Mouse (Mus musculus) naive thymus-derived CD4-positive, alpha-beta T cell, adult 5 months (primary cell): Measurements from ENCODE around the gene Vstm5. TPM values are rescaled to one million over a fixed set of nuclear protein-coding genes. Genes with fewer than 3 reads are reported as not detected.

Source experiments
- polyA plus RNA-seq: library from polyadenylated mRNA; unstranded; fragments of 100-300 nt; shearing (Covaris generic); gene quantifications from one replicate; pipeline ENCODE4 v1.2.1, GENCODE M21; 2017

Vstm5 gene
- polyA plus RNA-seq, result not detected

DNA sequence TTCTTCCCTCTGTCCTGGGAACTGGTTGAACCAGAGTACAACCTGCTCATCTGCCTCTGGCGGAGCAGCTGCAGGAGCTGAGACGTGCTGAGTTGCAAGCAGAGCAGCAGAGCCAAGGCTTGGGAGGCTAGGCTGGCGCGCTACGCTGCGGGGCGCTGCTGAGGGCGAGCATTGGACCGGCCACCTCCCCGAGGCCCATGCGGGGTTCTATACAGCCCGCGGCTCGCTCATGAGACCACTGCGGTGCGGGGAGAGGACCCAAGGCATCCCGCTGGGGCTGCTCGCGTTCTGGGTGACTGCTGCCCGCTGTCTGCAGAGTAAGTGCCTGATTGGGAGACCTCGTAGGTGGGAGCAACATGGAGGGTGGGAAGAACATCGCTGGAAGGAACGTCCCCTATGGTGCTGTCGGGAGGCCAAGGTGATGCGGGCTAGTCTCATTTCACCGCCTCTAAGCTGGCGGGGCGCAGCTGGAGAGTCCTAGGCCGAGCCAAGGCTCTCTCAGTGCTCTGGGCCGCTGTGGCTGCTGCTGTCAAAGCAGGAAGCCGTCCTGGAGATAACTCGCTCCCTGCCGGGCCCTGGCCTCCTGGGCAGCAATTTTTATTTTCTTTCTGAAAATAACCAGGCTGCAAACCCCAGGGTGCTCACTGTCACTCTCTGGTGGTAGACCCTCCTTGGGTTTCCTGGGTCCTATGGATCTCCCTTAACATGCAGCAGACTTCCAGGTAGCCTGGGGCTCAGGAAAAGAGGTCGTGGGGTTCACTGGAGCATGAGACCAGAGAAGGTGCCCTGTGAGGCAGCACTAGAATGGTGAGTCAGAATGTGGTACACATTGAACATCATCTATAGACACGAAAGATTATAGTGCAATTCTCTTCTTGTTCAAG is at the start of gene Vstm5:
Gene Vstm5 (plus strand): TSS at position 4 of the 884 bp plus-strand sequence.

DNA sequence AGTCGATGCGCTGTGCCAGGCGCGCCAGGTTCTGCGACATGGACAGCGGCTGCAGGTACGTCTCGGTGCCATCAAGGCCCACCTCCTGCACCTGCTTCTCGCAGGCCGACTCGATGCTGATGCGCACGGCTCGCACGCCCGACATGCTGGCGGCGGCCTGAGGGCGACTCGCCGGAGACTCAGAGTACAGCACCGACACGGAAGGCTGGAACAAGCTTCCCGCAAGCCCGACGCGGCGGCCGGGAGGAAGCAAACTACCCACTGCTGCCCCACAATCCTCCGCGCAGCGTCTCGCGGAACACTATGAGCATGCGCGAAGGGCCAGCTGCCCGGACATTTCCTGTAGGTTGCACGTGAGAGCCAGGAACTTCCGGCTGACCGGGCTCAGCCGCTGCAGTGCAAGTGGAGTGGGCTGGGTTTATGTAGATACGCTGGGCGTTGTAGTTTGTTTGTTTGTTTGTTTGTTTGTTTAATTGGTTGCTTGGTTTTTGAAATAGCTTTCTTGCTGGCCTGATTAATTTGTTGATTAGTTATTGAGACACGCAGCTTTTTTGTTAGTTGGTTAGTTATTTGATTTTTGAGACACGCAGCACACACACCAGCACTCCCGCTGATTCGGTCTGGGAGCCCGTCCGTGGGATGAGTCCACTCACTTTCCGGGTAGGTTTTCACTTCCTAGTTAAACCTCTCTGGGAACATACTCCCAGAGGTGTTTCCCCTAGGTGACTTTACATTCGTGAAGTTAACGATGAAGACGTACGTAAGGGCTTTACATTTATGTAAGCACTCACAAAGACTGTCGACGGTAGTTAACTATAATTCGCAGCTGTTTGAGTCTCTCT is 41.0 kb downstream of the Vstm5 start, which contains the start of gene Med17:
Gene Med17 (minus strand): TSS at position 283 of the 842 bp plus-strand sequence.

DNA sequence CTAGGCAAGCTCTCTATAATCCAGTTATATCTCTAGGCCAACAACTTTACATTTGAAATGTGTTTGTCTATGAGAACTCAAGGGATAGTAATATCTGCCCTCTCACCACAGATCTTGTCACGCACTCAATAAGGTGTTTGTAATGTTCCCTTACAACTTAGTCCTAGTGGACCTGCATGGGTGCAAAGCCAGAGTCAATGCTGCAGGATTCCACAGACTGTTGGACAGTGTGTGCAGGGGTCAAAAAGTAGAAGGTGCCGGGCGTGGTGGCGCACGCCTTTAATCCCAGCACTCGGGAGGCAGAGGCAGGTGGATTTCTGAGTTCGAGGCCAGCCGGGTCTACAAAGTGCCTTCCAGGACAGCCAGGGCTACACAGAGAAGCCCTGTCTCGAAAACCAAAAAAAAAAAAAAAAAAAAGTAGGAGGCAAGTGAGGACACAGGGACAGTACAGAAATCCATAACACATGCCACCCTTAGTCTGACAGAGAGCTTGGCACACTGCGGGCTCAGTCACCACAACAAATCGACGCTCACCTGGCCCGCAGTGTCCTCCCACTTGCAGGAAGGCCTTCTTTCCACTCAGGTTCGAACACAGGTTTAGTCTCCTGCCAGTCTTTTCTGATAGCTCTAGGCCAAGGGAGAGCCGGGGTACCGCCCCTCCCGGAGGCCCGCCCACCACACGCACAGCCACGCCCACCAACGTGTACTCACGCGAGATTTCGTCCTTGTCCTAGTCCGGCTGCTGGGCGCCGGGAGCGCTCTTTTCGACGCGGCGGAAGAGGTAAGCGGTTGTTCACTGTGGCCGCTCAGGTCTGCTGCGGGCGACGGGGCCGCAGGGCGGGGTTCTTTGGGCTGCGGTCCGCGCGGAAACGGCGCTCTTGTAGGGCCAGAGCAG is 66.9 kb downstream of the Vstm5 start, which contains the start of gene Taf1d:
Gene Taf1d (plus strand): TSS at position 712 of the 895 bp plus-strand sequence.

DNA sequence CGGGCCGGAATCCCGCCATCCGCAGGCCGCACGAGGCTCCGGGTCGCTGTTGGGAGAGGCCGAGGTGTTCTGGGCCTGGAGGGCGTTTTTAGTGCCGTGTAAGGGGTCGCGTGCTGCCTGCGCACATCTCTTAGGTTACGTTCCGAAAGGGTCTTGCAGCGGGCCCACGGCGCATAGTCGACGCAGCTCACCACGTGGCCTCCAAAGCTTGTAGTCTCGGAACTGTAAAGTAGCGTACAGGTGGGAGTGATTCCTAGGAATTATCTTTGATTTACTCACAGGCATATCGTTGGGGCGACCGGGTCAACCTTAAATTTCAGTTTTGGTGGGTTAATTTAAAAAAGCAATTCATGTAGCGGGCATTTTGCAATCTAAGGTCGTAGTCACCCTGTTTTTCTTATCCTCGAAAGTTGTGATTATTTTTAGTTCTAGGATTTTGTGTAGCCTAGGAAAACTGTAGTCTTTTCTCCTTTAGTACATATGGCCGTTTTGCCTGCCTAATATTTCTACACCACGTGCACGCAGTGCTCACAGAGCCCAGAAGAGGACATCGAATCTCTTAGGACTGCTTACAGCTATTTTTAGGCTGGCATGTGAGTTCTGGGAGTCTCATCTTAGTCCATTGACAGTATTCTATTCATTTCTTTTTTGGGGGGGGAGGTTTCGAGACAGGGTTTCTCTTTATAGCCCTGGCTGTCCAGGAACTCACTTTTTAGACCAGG is 67.7 kb downstream of the Vstm5 start, which contains the start of gene 4931406C07Rik:
Gene 4931406C07Rik (minus strand): TSS at position 51 of the 722 bp plus-strand sequence.

Other genes starting within 250 kb of the Vstm5 start
- gene Panx1, start 193.6 kb upstream of the Vstm5 start, polyA plus RNA-seq, result 109 TPM
- gene Hephl1, start 126.9 kb upstream of the Vstm5 start, polyA plus RNA-seq, result not detected
- gene Med17, start 40.9 kb downstream of the Vstm5 start, polyA plus RNA-seq, result 51.6 TPM
- gene Taf1d, start 67.2 kb downstream of the Vstm5 start, polyA plus RNA-seq, result 144 TPM
- gene 4931406C07Rik, start 67.4 kb downstream of the Vstm5 start, polyA plus RNA-seq, result 1.5 TPM
- 19.2 TPM for gene Cep295, start 118.7 kb downstream of the Vstm5 start, polyA plus RNA-seq